Mouse (Mus musculus): ENCODE data around the gene Gm29564. TPM values are rescaled to one million over a fixed set of nuclear protein-coding genes. Genes with fewer than 3 reads are reported as not detected.
"Not testable (repeated sequence)": the region's sequence is repeated elsewhere in the genome, so short reads cannot be mapped to it uniquely, and the experiment has no call there.

Gm29564 gene
- not detected in 2 replicates for polyA plus RNA-seq (2011; ENCODE audit: insufficient read depth, insufficient read length, low read depth, missing spikeins)

DNA sequence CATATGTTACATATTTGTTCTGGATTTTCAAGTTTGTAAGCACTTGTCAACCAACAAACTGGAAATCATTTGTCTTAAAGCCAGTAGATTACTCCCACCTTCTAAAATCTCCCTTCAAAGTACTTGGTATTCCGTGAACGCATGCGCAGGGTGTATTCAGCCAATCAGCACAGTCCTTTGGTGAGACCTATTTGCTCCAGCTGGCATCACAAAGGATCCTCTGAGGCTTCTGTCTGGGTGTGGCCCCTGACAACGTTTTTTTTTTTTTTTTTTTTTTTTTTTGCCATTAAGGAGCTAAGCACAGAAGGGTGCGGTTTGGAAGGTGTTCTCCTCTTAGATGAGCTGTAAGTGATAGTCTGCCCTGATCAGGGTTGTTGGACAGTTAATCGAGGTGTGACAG, at the start of gene Gm29564:
Gm29564 (plus strand) TSS at position 301 of the 400 bp plus-strand sequence.
- not testable (repeated sequence) for H3K4me1 ChIP-seq (ENCODE audit: control insufficient read depth, insufficient read depth, low read length); H3K36me3 ChIP-seq (ENCODE audit: control insufficient read depth, insufficient read depth, low read length, poor library complexity, severe bottlenecking); H3K9ac ChIP-seq (ENCODE audit: low read depth, poor library complexity, severe bottlenecking); H3K9me3 ChIP-seq (replicated peaks; ENCODE audit: control insufficient read depth, insufficient read depth, low read length, poor library complexity, severe bottlenecking); H3K4me3 ChIP-seq (ENCODE audit: low read depth, low read length); H3K27me3 ChIP-seq (ENCODE audit: control insufficient read depth, insufficient read depth, low read length, poor library complexity, severe bottlenecking); H3K27ac ChIP-seq (ENCODE audit: insufficient read depth, low read length)

Other genes with a start within 250 kb of the Gm29564 start
- not detected in 2 replicates for gene Gm20867, start 249.8 kb upstream of the Gm29564 start, polyA plus RNA-seq (2011; ENCODE audit: insufficient read depth, insufficient read length, low read depth, missing spikeins)